Mouse (Mus musculus) limb, embryonic 14.5 days (tissue): Measurements from ENCODE around the gene C9orf72. TPM values are rescaled to one million over a fixed set of nuclear protein-coding genes. Genes with fewer than 3 reads are reported as not detected.
"Not testable (repeated sequence)": the region's sequence is repeated elsewhere in the genome, so short reads cannot be mapped to it uniquely, and the experiment has no call there.

Source experiments
- ATAC-seq: fragments of 200-750 bp; cut with Nextera tagmentation; 2 replicates; pipeline ENCODE4 v1.8.0; 2017; ENCODE audit warnings: low read depth, moderate number of reproducible peaks, moderate TSS enrichment; ENCODE audit not compliant: low FRiP score
- DNase-seq: peaks from one replicate; pipeline ENCODE4 v3.0.0-alpha.2; 2015; ENCODE audit warnings: low spot score
- H3K27ac ChIP-seq: fragments of 300-500 bp; sonication (generic); replicated peaks from 2 replicates; pipeline ENCODE4 v1.5.1; 2014; ENCODE audit warnings: low read depth, mild to moderate bottlenecking, low read length, moderate library complexity, mixed read lengths
- H3K27me3 ChIP-seq: fragments of 300-500 bp; sonication (generic); 2 replicates; pipeline ENCODE4 v1.6.1; 2014; ENCODE audit warnings: low read length, mixed read lengths; ENCODE audit not compliant: control insufficient read depth, insufficient read depth
- H3K36me3 ChIP-seq: fragments of 300-500 bp; sonication (generic); 2 replicates; pipeline ENCODE4 v1.6.1; 2014; ENCODE audit warnings: mild to moderate bottlenecking, low read length, moderate library complexity, mixed read lengths; ENCODE audit not compliant: control insufficient read depth, insufficient read depth
- H3K4me1 ChIP-seq: fragments of 300-500 bp; sonication (generic); 2 replicates; pipeline ENCODE4 v1.6.1; 2014; ENCODE audit warnings: antibody characterized with exemption, low read length, mixed read lengths; ENCODE audit not compliant: control insufficient read depth, insufficient read depth
- H3K4me2 ChIP-seq: fragments of 300-500 bp; sonication (generic); replicated peaks from 2 replicates; pipeline ENCODE4 v1.6.1; 2014; ENCODE audit warnings: low read depth, mild to moderate bottlenecking, low read length, moderate library complexity; ENCODE audit not compliant: severe bottlenecking
- H3K4me3 ChIP-seq: fragments of 300-500 bp; sonication (generic); replicated peaks from 2 replicates; pipeline ENCODE4 v1.5.1; 2014; ENCODE audit warnings: low read length
- H3K9ac ChIP-seq: fragments of 300-500 bp; sonication (generic); 2 replicates; pipeline ENCODE4 v1.6.1; 2014; ENCODE audit warnings: mild to moderate bottlenecking, low read depth, low read length, moderate library complexity; ENCODE audit not compliant: severe bottlenecking
- H3K9me3 ChIP-seq: fragments of 300-500 bp; sonication (generic); 2 replicates; pipeline ENCODE4 v1.6.1; 2016; ENCODE audit warnings: low read length; ENCODE audit not compliant: control insufficient read depth
- POLR2A ChIP-seq: fragments of 200-500 bp; IDR thresholded peaks from 2 replicates; pipeline ENCODE4 v1.8.0; 2012; ENCODE audit warnings: inconsistent platforms, mild to moderate bottlenecking, moderate library complexity, borderline replicate concordance; ENCODE audit not compliant: insufficient read depth, insufficient read length; ENCODE audit errors: extremely low read depth
- WGBS: fragments of 180-500 bp; shearing (Covaris S2); extraction: QIAGEN DNeasy Blood & Tissue Kit; methylation state at CpG from one replicate; pipeline ENCODE4 v1.1.7; 2014; 5-methylcytosine and 5-hydroxymethylcytosine counted together
- polyA plus RNA-seq, 2 experiments: library from polyadenylated mRNA; depleted of rRNA in 1 of 2; stranded (reverse) in 1 of 2; unstranded in 1 of 2; fragments of >200 nt; fragmentation: Nextera tagmentation in 1 of 2; extraction: Ambion mirVana in 1 of 2; gene quantifications; 2 replicates each; pipeline versions ENCODE4 v1.2.1 to v1.2.3; 2012 to 2014

C9orf72 gene
- 12.7 and 13.3 TPM in 2 replicates for polyA plus RNA-seq (2012; rRNA removed)
- polyA plus RNA-seq (2014; fragmentation: Nextera tagmentation; extraction: Ambion mirVana), result 11.4 and 14.0 TPM in 2 replicates

DNA sequence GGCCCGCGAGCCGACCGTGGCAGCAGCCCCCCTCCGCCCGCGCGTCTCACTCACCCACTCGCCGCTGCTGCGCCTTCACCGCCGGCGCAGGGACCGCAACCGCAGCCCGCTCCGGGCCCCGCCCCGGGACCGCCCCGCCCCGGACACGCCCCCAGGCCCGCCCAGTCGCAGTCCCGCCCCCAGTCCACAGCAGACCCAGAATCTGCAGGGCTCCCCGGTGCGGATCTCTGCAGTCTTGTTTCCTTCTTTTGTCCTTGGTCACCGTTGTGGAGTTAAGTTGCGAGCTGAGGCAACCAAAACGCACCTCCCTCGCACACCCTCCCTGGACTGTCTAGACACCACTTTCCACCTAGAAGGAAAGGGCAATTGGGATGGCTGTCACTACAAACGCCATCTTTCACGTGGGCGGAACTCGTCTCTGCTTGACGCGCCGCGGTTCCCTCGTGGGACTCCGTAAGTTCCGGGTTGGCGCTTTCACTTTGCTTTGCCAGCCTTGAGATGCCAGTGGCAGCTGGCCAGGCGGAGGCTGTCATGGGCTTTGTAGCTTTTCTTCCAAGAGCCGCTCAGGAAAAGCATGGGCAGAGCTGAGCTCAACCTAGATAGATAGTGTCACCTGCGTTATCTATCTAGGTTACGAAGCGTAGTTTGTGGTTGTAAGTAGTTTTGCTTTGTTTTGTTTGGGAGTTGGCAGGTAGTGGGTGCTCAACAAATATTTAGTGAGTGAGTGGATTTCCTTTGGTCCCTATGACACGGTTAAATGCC lies at the start of gene C9orf72:
C9orf72 (minus strand) TSS at position 442 of the 762 bp plus-strand sequence.
- H3K4me1 ChIP-seq, result 0 out of 2 replicates have a peak, but pooled peaks cover 3% of the 10 kb centered on the region

DNA sequence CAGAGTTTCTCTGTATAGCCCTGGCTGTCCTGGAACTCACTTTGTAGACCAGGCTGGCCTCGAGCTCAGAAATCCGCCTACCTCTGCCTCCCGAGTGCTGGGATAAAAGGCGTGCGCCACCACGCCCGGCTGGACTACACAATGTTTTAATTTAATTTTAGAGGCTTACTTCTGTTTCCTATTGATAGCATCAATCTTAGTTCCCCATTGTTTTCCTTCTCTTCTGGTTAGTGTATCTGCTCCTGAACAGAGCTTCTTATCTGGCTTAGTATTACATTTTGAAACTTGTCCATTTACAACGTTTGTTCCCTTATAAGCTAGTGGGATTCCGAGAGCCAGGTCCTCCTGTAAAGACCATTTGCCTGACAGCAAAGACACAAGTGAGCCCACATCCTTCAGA lies 33.0 kb upstream of the C9orf72 start:
- Histone ChIP-seq H3K4me2 (no peak overlapping the region), H3K4me3 (no peak overlapping the region), H3K9ac (no peak overlapping the region), H3K9me3 (no peaks in the 10 kb centered on the region), H3K27ac (no peak overlapping the region), H3K4me1 (no peaks in the 10 kb centered on the region), H3K36me3 (no peaks in the 10 kb centered on the region), H3K27me3 (no peaks in the 10 kb centered on the region)
- no peak for TF ChIP-seq POLR2A
- ATAC-seq, result no peak
- DNase-seq, result no peak
- WGBS, result 80% methylated on average over 9 of the region's 9 CpGs

More for the DNA sequence above, at the start of gene C9orf72:
- H3K36me3 ChIP-seq, result no peaks in the 10 kb centered on the region
- H3K9me3 ChIP-seq, result no peaks in the 10 kb centered on the region
- ATAC-seq (peak; percentile 97), DNase-seq (peak; percentile 95)
- peak within 1 kb of the TSS; percentile 65 for H3K4me2 ChIP-seq
- H3K27me3 ChIP-seq, result no peaks in the 10 kb centered on the region
- under 1% methylated on average over 33 of the region's 51 CpGs for WGBS
- peak within 1 kb of the TSS; percentile 82 for H3K9ac ChIP-seq
- H3K27ac ChIP-seq, result peak within 1 kb of the TSS; percentile 35; the same call in 1 of the 2 replicates
- peak; percentile 69; the same call in 1 of the 2 replicates for TF ChIP-seq POLR2A
- peak within 1 kb of the TSS; percentile 83 for H3K4me3 ChIP-seq

DNA sequence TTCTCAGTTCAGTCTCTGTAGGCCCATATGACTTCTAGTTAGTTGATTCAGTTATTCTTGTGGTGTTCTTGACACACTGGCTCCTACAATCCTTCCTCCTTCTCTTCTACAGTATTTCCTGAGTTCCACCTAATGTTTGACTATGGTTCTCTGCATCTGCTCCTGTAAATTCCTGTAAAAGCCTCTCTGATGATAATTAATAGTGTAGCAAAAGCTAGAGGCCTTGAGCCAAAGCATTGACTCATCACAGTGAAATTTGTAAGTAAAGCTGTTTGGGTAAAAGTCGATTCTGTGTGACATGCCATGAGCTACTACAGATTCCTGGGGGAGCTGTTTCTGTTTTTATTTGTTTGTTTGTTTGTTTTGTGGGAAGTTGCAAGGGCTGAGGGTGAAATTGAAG lies 18.0 kb upstream of the C9orf72 start:
- Histone ChIP-seq H3K36me3 (no peaks in the 10 kb centered on the region), H3K9ac (no peak overlapping the region), H3K4me1 (no peaks in the 10 kb centered on the region), H3K9me3 (no peaks in the 10 kb centered on the region), H3K4me2 (no peak overlapping the region), H3K4me3 (no peak overlapping the region), H3K27ac (no peak overlapping the region), H3K27me3 (no peaks in the 10 kb centered on the region)
- no peak for TF ChIP-seq POLR2A
- ATAC-seq (no peak), DNase-seq (no peak)
- WGBS, result 69% methylated on average over 1 of the region's 1 CpGs

DNA sequence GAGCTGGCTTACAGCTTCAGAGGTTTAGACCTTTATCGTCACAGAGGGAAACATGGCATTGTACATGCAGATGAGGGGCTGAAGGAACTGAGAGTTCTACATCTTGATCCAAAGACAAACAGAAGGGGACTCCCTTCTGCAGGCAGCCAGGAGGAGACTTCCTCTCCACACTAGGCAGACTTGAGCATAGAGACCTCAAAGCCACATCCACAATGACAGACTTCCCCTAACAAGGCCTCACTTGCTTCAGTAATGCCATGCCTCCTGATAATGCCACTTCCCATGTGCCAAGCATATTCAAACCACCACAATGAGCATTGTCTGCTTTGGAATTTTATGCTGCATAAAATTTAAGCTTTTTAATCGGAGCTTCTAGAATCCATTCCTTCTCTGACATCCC lies 15.8 kb upstream of the C9orf72 start:
- no peak for DNase-seq
- H3K4me2 ChIP-seq, result no peak overlapping the region
- no peak overlapping the region for H3K9ac ChIP-seq
- TF ChIP-seq POLR2A, result no peak
- no peaks in the 10 kb centered on the region for H3K36me3 ChIP-seq
- H3K4me3 ChIP-seq, result no peak overlapping the region
- H3K27ac ChIP-seq, result no peak overlapping the region
- H3K27me3 ChIP-seq, result no peaks in the 10 kb centered on the region
- no peaks in the 10 kb centered on the region for H3K9me3 ChIP-seq
- no peaks in the 10 kb centered on the region for H3K4me1 ChIP-seq
- 87% methylated on average over 2 of the region's 2 CpGs for WGBS
- no peak for ATAC-seq

DNA sequence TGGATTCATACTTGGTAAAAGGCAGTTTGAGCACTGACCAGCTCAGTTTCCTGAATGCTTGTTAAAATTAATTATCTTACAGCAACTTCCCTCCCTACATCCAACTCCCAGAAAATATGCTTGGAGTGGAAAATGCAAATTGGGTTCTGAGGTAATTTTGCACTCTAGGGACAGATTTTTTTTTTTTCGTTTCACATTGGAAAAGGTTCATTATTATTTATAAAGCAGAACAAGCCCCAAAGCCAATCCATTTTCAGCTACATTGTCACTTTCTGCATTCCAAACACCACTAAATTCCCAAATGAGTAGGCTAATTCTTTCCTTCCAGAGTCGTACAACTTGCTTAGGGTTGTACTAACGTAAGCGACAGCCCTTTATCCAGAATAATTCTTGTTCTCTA lies 12.7 kb upstream of the C9orf72 start:
- no peak for TF ChIP-seq POLR2A
- H3K27me3 ChIP-seq, result no peaks in the 10 kb centered on the region

DNA sequence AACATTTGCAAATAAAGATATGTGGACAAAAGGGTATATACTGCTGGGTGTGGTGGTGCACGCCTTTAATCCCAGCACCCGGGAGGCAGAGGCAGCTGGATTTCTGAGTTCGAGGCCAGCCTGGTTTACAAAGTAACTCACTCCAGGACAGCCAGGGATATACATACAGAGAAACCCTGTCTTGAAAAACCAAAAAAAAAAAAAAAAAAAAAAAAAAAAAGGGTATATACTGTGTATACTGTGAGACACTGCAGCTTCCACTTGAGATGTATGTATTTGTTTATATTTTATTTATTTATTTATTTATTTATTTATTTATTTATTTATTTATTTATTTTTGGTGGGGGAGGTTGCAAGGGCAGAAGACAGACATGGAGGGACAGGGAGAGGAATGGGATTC lies 12.3 kb upstream of the C9orf72 start:
- not testable (repeated sequence) for ATAC-seq, H3K4me2 ChIP-seq, H3K4me1 ChIP-seq, DNase-seq, H3K36me3 ChIP-seq, H3K27me3 ChIP-seq, H3K9me3 ChIP-seq, H3K9ac ChIP-seq, H3K27ac ChIP-seq, H3K4me3 ChIP-seq
- WGBS, result 91% methylated on average over 3 of the region's 3 CpGs

More for the DNA sequence above, 12.7 kb upstream of the C9orf72 start:
- H3K4me3 ChIP-seq, result no peak overlapping the region
- DNase-seq (no peak), ATAC-seq (no peak)
- H3K9me3 ChIP-seq, result no peaks in the 10 kb centered on the region
- no peak overlapping the region for H3K27ac ChIP-seq
- H3K9ac ChIP-seq, result no peak overlapping the region
- H3K4me2 ChIP-seq, result no peak overlapping the region
- H3K4me1 ChIP-seq, result no peaks in the 10 kb centered on the region
- H3K36me3 ChIP-seq, result no peaks in the 10 kb centered on the region
- WGBS, result 82% methylated on average over 4 of the region's 4 CpGs
